Mouse (Mus musculus) cerebellum, adult 2 months (tissue): ENCODE measurements at regions not wholly inside any gene's neighbourhood (a gene's known extent, or its start where the extent isn't known, plus 50 kb on each side); places are given as distances from the start of the nearest gene placed in this dataset.

Experiments used
- CTCF ChIP-seq: fragments of 200-500 bp; IDR thresholded peaks from 2 replicates; pipeline ENCODE4 v1.5.1; 2011; ENCODE audit warnings: low read depth, mild to moderate bottlenecking, control low read depth, low read length, moderate library complexity, borderline replicate concordance; ENCODE audit not compliant: insufficient read depth
- POLR2A ChIP-seq: fragments of 200-500 bp; IDR thresholded peaks from 2 replicates; pipeline ENCODE4 v1.6.1; 2011; ENCODE audit warnings: low read length, control low read depth, borderline replicate concordance; ENCODE audit not compliant: insufficient read depth

- no peak for TF ChIP-seq POLR2A
- no peak for TF ChIP-seq CTCF
These were observed 320.2 kb downstream of the Sorl1 start for GRCm38 (mm10) chr9:41803680-41804460.
